Mouse (Mus musculus) ES-E14 (cell line): ENCODE measurements around the gene Arhgef2. TPM values are rescaled to one million over a fixed set of nuclear protein-coding genes. Genes with fewer than 3 reads are reported as not detected.

Source experiments
- DNase-seq: peaks from one replicate; pipeline ENCODE4 v3.0.0-alpha.2; 2013; ENCODE audit warnings: low read depth, low spot score
- H3K27ac ChIP-seq: 2 replicates; pipeline ENCODE4 v1.5.1; 2012; ENCODE audit warnings: low read depth, mild to moderate bottlenecking, low read length, moderate library complexity, mixed read lengths; ENCODE audit not compliant: poor library complexity, insufficient read depth, severe bottlenecking
- H3K36me3 ChIP-seq: 2 replicates; pipeline ENCODE4 v1.6.1; 2012; ENCODE audit warnings: mild to moderate bottlenecking, low read length, moderate library complexity, mixed read lengths; ENCODE audit not compliant: control insufficient read depth, poor library complexity, insufficient read depth, severe bottlenecking
- H3K4me1 ChIP-seq, 2 experiments: fragments of 150-350 bp in 1 of 2; sonication (generic) in 1 of 2; 2 replicates each; pipeline ENCODE4 v1.6.1; 2012; ENCODE audit warnings: low read length in 2 of 2, mild to moderate bottlenecking in 1 of 2, mixed read lengths in 1 of 2; ENCODE audit not compliant: control insufficient read depth in 2 of 2, insufficient read depth in 2 of 2, poor library complexity in 1 of 2
- H3K4me3 ChIP-seq, 2 experiments: fragments of 150-350 bp in 1 of 2; sonication (generic) in 1 of 2; 2 replicates each; pipeline ENCODE4 v1.5.1; 2012; ENCODE audit warnings: low read length in 2 of 2, low read depth in 1 of 2, mild to moderate bottlenecking in 1 of 2, mixed read lengths in 1 of 2; ENCODE audit not compliant: insufficient read depth in 1 of 2, poor library complexity in 1 of 2, severe bottlenecking in 1 of 2
- H3K9ac ChIP-seq: 2 replicates; pipeline ENCODE4 v1.6.1; 2012; ENCODE audit warnings: low read depth, mild to moderate bottlenecking, low read length, mixed read lengths; ENCODE audit not compliant: poor library complexity, insufficient read depth, severe bottlenecking
- H3K9me3 ChIP-seq: fragments of 150-350 bp; sonication (generic); 2 replicates; pipeline ENCODE4 v1.6.1; 2012; ENCODE audit warnings: low read depth, mild to moderate bottlenecking, low read length; ENCODE audit not compliant: control insufficient read depth, insufficient read depth
- CHD2 ChIP-seq: IDR thresholded peaks from 2 replicates; pipeline ENCODE4 v1.6.1; 2014; ENCODE audit warnings: mild to moderate bottlenecking, low read depth, low read length, inconsistent platforms
- HCFC1 ChIP-seq: IDR thresholded peaks from 2 replicates; pipeline ENCODE4 v1.6.1; 2012; ENCODE audit warnings: low read length, inconsistent platforms, borderline replicate concordance; ENCODE audit not compliant: insufficient read depth
- MAFK ChIP-seq: IDR thresholded peaks from 2 replicates; pipeline ENCODE4 v1.6.1; 2014; ENCODE audit warnings: mild to moderate bottlenecking, low read depth, low read length, inconsistent platforms; ENCODE audit not compliant: insufficient read depth
- ZC3H11A ChIP-seq: IDR thresholded peaks from 2 replicates; pipeline ENCODE4 v1.6.1; 2012; ENCODE audit warnings: low read depth, mild to moderate bottlenecking, inconsistent platforms, low read length, borderline replicate concordance
- ZNF384 ChIP-seq: IDR thresholded peaks from 2 replicates; pipeline ENCODE4 v1.6.1; 2012; ENCODE audit warnings: low read depth, low read length, inconsistent platforms
- in situ Hi-C, 2 experiments: fragments of 600-800 bp; cut with MboI; formaldehyde crosslinking; loops; one replicate each; pipeline ENCODE4 v1.15.1; 2025; ENCODE audit warnings: low sequenced_read_pairs in 2 of 2, inconsistent platforms in 1 of 2; ENCODE audit not compliant: unreplicated experiment in 2 of 2
- total RNA-seq: library from RNA; depleted of rRNA; stranded (reverse); fragments of 300-350 nt; gene quantifications from 2 replicates; pipeline ENCODE4 v1.2.3, GENCODE M21; 2012

Arhgef2 gene
- total RNA-seq, 1 experiment = 50.8 TPM

- no peaks in the 10 kb centered on the region for H3K9me3 ChIP-seq
- H3K27ac ChIP-seq = peak overlapping the region; percentile 16
- no peak overlapping the region for H3K9ac ChIP-seq
- DNase-seq = no peak
- in situ Hi-C loops = no loop called here
- TF ChIP-seq ZC3H11A = no peak
- TF ChIP-seq MAFK = no peak
- TF ChIP-seq HCFC1 = no peak
- TF ChIP-seq ZNF384 = no peak
- no peak for TF ChIP-seq CHD2
- H3K36me3 ChIP-seq = peaks cover 67% of the 10 kb centered on the region
- H3K4me3 ChIP-seq = no peak overlapping the region
- H3K4me1 ChIP-seq = peaks cover 4 to 39% of the 10 kb centered on the region in 2 experiments; a peak in 3 of 4 replicates
Measured at GRCm38 (mm10) chr3:88630849-88631341, 25.1 kb downstream of the Arhgef2 start.

- H3K27ac ChIP-seq = no peak overlapping the region
- no peak overlapping the region for H3K4me3 ChIP-seq
- H3K9ac ChIP-seq = no peak overlapping the region
- in situ Hi-C loops = no loop called here
- TF ChIP-seq ZC3H11A (no peak), MAFK (no peak), ZNF384 (no peak), CHD2 (no peak), HCFC1 (no peak)
- H3K4me1 ChIP-seq = peaks cover 4 to 33% of the 10 kb centered on the region in 2 experiments; a peak in 3 of 4 replicates
- H3K36me3 ChIP-seq = peaks cover 73% of the 10 kb centered on the region
- no peak for DNase-seq
- no peaks in the 10 kb centered on the region for H3K9me3 ChIP-seq
Measured at GRCm38 (mm10) chr3:88631921-88632587, 26.3 kb downstream of the Arhgef2 start.

GRCm38 (mm10) chr3:88633056-88633455 is 27.3 kb downstream of the Arhgef2 start:
- in situ Hi-C loops = no loop called here
- no peak overlapping the region for H3K4me3 ChIP-seq
- no peak for DNase-seq
- TF ChIP-seq ZC3H11A (no peak), ZNF384 (no peak), MAFK (no peak), HCFC1 (no peak), CHD2 (no peak)
- no peak overlapping the region for H3K9ac ChIP-seq
- H3K4me1 ChIP-seq = peaks cover 4 to 33% of the 10 kb centered on the region in 2 experiments; a peak in 3 of 4 replicates
- H3K9me3 ChIP-seq = no peaks in the 10 kb centered on the region
- peaks cover 78% of the 10 kb centered on the region for H3K36me3 ChIP-seq
- H3K27ac ChIP-seq = no peak overlapping the region

GRCm38 (mm10) chr3:88635506-88636275 is 29.9 kb downstream of the Arhgef2 start:
- no peak for TF ChIP-seq ZNF384
- H3K36me3 ChIP-seq = peaks cover 83% of the 10 kb centered on the region
- in situ Hi-C loops = no loop called here
- no peak overlapping the region for H3K4me3 ChIP-seq
- peaks cover 0 to 19% of the 10 kb centered on the region in 2 experiments; a peak in 2 of 4 replicates for H3K4me1 ChIP-seq
- H3K27ac ChIP-seq = no peak overlapping the region
- H3K9me3 ChIP-seq = no peaks in the 10 kb centered on the region
- no peak overlapping the region for H3K9ac ChIP-seq
- no peak for DNase-seq
